Mouse (Mus musculus): ENCODE data around the gene Lims1. TPM values are rescaled to one million over a fixed set of nuclear protein-coding genes. Genes with fewer than 3 reads are reported as not detected.

Gene Lims1
- total and polyA plus RNA-seq, 2 experiments: 2.7 to 19.7 TPM

DNA sequence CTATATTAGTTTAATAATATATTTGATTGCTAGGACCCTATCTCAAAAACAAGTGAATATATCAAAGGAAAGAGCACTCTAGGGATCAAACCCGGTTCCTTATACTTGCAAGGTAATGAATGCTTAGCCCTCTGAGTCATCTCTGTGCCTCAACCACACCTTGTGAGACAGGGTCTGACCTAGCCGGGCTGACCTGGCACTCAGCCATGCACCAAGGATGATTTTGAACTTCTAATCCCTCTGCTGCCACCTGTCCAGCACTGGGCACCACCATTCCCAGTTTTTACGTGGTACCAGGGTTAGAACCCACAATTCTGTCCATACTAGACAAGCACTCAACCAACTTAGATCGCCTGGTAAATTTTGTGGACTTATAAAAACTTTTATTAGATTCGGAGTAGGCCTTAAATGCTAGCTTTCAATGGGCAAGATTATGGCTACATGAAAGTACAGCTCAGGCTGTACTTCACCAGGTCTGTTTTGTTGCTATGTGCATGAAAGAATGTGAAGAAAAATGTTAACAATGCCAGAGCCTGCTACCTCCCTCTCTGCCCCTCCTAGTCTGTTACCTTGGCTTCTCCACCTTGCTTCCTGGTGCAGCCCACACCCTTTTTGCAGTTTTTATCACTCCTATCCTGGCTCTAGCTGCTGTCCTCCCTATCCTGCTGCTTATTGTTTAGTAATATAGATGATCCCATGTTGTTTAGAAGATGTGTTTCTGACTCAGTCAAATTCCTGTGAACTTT lies 41.7 kb downstream of the Lims1 start:
- Histone ChIP-seq H3K36me3 (ENCODE audit: control insufficient read depth, insufficient read depth, low read length) (no peaks in the 10 kb centered on the region), H3K79me2 (ENCODE audit: control insufficient read depth, insufficient read depth, low read length) (peaks cover 3% of the 10 kb centered on the region; the same call in 1 of the 2 replicates), H3K4me1 (ENCODE audit: control insufficient read depth, insufficient read depth, low read length) (no peaks in the 10 kb centered on the region), H3K27me3 (ENCODE audit: control insufficient read depth, insufficient read depth, low read length) (no peaks in the 10 kb centered on the region), H3K27ac (replicated peaks; ENCODE audit: insufficient read depth, low read depth, low read length) (no peak overlapping the region), H3K9ac (ENCODE audit: low read depth, low read length) (no peak overlapping the region), H3K4me3 (ENCODE audit: insufficient read depth, low read depth, low read length) (no peak overlapping the region)
- 81% methylated on average over 5 of the region's 5 CpGs for WGBS
- no peak for TF ChIP-seq CTCF (IDR thresholded peaks at IDR 0.05; ENCODE audit: low read depth, low read length)
- no peak for TF ChIP-seq POLR2A (IDR thresholded peaks at IDR 0.05; ENCODE audit: extremely low read depth, insufficient read depth, low read length)
- no peak for DNase-seq (ENCODE audit: extremely low read depth, low read depth, low spot score)

DNA sequence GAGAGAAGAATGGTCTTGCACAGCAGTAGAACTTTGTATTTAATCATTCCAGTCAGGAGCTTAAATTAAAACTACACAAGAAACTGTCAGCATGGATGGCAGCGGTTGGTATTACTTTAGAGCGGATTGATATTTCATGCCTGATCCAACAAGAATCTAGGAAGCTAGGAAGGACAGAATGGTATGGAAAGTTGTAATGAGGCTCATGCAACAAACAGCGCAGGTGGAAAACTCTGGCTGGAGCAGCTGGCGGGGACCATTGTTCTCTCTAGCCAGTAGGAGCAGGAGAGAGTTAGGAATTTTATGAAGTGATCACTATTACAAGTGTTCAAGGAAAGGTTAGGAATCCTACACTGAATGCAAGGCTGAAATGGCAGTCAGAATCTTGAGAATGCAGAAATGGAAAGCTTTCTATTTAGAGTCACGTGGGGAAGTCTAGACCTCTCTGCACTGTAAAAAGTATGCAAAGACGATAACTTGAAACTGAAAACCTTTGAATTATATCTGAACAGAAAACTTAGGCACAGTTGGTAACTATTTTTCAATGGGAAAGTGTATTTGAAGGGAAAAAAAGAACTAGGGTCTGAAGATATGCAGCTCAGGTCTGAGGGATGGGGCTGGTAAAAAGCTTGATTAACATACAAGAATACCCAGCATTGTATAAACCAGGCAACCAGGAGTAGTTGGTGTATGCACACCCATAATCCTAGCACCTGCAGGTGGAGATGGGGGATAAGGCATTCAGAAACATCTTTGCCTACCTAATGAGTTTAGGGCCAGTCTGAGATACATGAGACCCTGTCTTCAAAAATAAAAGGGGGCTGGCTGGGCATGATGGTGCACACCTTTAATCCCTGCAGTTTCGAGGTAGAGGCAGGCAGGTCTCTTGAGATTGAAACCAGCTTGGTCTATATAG lies 45.8 kb downstream of the Lims1 start:
- Histone ChIP-seq H3K36me3 (ENCODE audit: control insufficient read depth, insufficient read depth, low read length) (no peaks in the 10 kb centered on the region), H3K4me1 (ENCODE audit: control insufficient read depth, insufficient read depth, low read length) (peaks cover 10% of the 10 kb centered on the region), H3K27me3 (ENCODE audit: control insufficient read depth, insufficient read depth, low read length) (no peaks in the 10 kb centered on the region), H3K9ac (ENCODE audit: low read depth, low read length) (no peak overlapping the region), H3K79me2 (ENCODE audit: control insufficient read depth, insufficient read depth, low read length) (no peaks in the 10 kb centered on the region), H3K4me3 (ENCODE audit: insufficient read depth, low read depth, low read length) (no peak overlapping the region), H3K27ac (replicated peaks; ENCODE audit: insufficient read depth, low read depth, low read length) (no peak overlapping the region)
- DNase-seq (ENCODE audit: extremely low read depth, low read depth, low spot score): no peak
- no peak for TF ChIP-seq CTCF (IDR thresholded peaks at IDR 0.05; ENCODE audit: low read depth, low read length)
- no peak for TF ChIP-seq POLR2A (IDR thresholded peaks at IDR 0.05; ENCODE audit: extremely low read depth, insufficient read depth, low read length)
- WGBS: 93% methylated on average over 7 of the region's 7 CpGs

DNA sequence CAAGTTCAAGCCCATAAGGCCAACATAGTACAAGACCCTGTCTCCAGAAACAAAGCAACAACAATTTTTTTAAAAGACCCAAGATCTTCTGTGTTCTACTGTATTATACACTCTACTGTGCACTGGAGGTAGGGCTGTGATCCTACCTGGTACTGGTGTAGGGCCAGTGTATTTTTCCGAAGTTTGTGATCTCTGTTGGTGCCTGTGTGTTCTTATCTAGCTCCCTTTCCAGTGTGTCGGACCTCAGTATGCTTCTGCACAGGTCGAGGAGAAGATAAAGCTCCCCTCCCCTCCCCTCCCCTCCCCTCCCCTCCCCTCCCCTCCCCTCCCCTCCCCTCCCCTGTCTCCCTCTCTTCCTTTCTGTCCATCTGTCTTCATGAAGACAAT lies 46.4 kb downstream of the Lims1 start:
- Histone ChIP-seq H3K36me3 (ENCODE audit: control insufficient read depth, insufficient read depth, low read length) (no peaks in the 10 kb centered on the region), H3K27ac (replicated peaks; ENCODE audit: insufficient read depth, low read depth, low read length) (no peak overlapping the region), H3K4me1 (ENCODE audit: control insufficient read depth, insufficient read depth, low read length) (peaks cover 10% of the 10 kb centered on the region), H3K4me3 (ENCODE audit: insufficient read depth, low read depth, low read length) (no peak overlapping the region), H3K27me3 (ENCODE audit: control insufficient read depth, insufficient read depth, low read length) (no peaks in the 10 kb centered on the region), H3K79me2 (ENCODE audit: control insufficient read depth, insufficient read depth, low read length) (no peaks in the 10 kb centered on the region), H3K9ac (ENCODE audit: low read depth, low read length) (no peak overlapping the region)
- DNase-seq (ENCODE audit: extremely low read depth, low read depth, low spot score): no peak
- 59% methylated on average over 3 of the region's 3 CpGs for WGBS
- TF ChIP-seq POLR2A (IDR thresholded peaks at IDR 0.05; ENCODE audit: extremely low read depth, insufficient read depth, low read length) (no peak), CTCF (IDR thresholded peaks at IDR 0.05; ENCODE audit: low read depth, low read length) (no peak)

DNA sequence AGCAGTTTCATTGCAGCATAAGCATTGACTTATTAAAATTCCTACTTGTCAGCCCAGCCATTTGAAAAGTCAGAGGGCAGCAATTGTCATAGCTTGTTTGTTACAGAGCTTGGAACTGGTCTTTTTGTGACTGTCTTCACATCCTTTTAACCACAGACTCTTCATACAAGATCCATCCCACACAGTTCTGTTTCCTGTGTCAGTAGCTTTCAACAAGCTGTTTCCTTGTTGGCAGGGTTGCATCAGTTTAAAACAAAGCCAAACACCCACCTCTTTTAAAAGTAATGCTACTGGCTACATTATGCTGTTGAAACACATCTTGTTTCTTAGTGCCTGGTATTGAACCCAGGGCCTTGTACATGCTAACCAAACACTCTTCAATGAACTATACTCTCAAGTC lies 46.9 kb downstream of the Lims1 start:
- Histone ChIP-seq H3K27me3 (ENCODE audit: control insufficient read depth, insufficient read depth, low read length) (no peaks in the 10 kb centered on the region), H3K4me3 (ENCODE audit: insufficient read depth, low read depth, low read length) (no peak overlapping the region), H3K27ac (replicated peaks; ENCODE audit: insufficient read depth, low read depth, low read length) (no peak overlapping the region), H3K36me3 (ENCODE audit: control insufficient read depth, insufficient read depth, low read length) (no peaks in the 10 kb centered on the region), H3K4me1 (ENCODE audit: control insufficient read depth, insufficient read depth, low read length) (peaks cover 10% of the 10 kb centered on the region), H3K79me2 (ENCODE audit: control insufficient read depth, insufficient read depth, low read length) (no peaks in the 10 kb centered on the region), H3K9ac (ENCODE audit: low read depth, low read length) (no peak overlapping the region)
- TF ChIP-seq CTCF (IDR thresholded peaks at IDR 0.05; ENCODE audit: low read depth, low read length) (no peak), POLR2A (IDR thresholded peaks at IDR 0.05; ENCODE audit: extremely low read depth, insufficient read depth, low read length) (no peak)
- DNase-seq (ENCODE audit: extremely low read depth, low read depth, low spot score): no peak

DNA sequence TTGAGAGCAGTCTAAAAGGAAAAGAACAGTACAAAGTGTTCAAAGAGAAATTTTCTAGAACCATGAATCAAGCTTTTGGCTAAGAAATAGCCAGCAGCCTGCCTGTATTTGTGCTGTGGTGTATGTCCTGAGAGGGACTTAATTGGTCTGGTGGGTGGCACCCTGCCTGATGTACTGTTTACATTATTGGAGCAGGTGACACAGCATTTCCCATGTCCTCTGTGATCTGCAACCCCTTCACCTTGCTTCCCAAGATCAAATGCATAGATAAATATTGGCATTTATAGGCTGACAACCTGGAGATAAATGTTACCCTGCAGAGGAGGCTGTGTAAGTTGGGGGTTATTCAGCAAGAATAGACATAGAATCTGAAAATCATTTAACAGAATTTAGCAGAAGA lies 47.3 kb downstream of the Lims1 start:
- no peak for DNase-seq (ENCODE audit: extremely low read depth, low read depth, low spot score)
- TF ChIP-seq CTCF (IDR thresholded peaks at IDR 0.05; ENCODE audit: low read depth, low read length): no peak
- TF ChIP-seq POLR2A (IDR thresholded peaks at IDR 0.05; ENCODE audit: extremely low read depth, insufficient read depth, low read length): no peak
- Histone ChIP-seq H3K79me2 (ENCODE audit: control insufficient read depth, insufficient read depth, low read length) (no peaks in the 10 kb centered on the region), H3K27me3 (ENCODE audit: control insufficient read depth, insufficient read depth, low read length) (no peaks in the 10 kb centered on the region), H3K9ac (ENCODE audit: low read depth, low read length) (no peak overlapping the region), H3K36me3 (ENCODE audit: control insufficient read depth, insufficient read depth, low read length) (no peaks in the 10 kb centered on the region), H3K4me3 (ENCODE audit: insufficient read depth, low read depth, low read length) (no peak overlapping the region), H3K27ac (replicated peaks; ENCODE audit: insufficient read depth, low read depth, low read length) (0 out of 2 replicates have a peak overlapping the region, but pooled peaks have one; percentile 24), H3K4me1 (ENCODE audit: control insufficient read depth, insufficient read depth, low read length) (peaks cover 10% of the 10 kb centered on the region)

Data from liver, adult 2 months (tissue).